Comparison of ENCODE assay signal across 8 mouse cellular contexts in genomic region chr9:56864832-56865231, GRCm38 (mm10). TPM values are rescaled to one million over a fixed set of nuclear protein-coding genes. Genes with fewer than 3 reads are reported as not detected.
DNase-seq lines count a peak whose midpoint lies in the region; ATAC-seq and TF ChIP-seq lines count a peak whose summit lies in the region.

TSS of gene Cspg4 (plus strand) at chr9:56865033.

- ATAC-seq in intestine, embryonic 14.5 days (replicated peaks; ENCODE audit: low FRiP score, low TSS enrichment, low read depth) = peak; percentile 60
- ATAC-seq in midbrain, embryonic 14.5 days (ENCODE audit: low FRiP score, low TSS enrichment) = no peak
- ATAC-seq in megakaryocyte, adult 5-6 weeks (ENCODE audit: poor library complexity, severe bottlenecking) = no peak

- H3K4me2 ChIP-seq in intestine, embryonic 14.5 days (ENCODE audit: low read length) = peak within 1 kb of the TSS; percentile 67
- peak within 1 kb of the TSS; percentile 46 for H3K4me2 ChIP-seq in midbrain, embryonic 14.5 days (ENCODE audit: low read length)

- no peaks in the 10 kb centered on the region for H3K27me3 ChIP-seq in intestine, embryonic 14.5 days (replicated peaks; ENCODE audit: control insufficient read depth, insufficient read depth, low read length)
- peaks cover 35% of the 10 kb centered on the region for H3K27me3 ChIP-seq in limb, embryonic 10.5 days (ENCODE audit: low read depth, poor library complexity, severe bottlenecking)
- peaks cover 17% of the 10 kb centered on the region; the same call in 1 of the 2 replicates for H3K27me3 ChIP-seq in midbrain, embryonic 14.5 days (ENCODE audit: control insufficient read depth, insufficient read depth, low read length)

- H3K4me3 ChIP-seq in left cerebral cortex, adult 2 months = peak within 1 kb of the TSS; percentile 36
- peak within 1 kb of the TSS; percentile 58 for H3K4me3 ChIP-seq in intestine, embryonic 14.5 days (ENCODE audit: low read depth, low read length)
- peak within 1 kb of the TSS; percentile 52 for H3K4me3 ChIP-seq in limb, embryonic 10.5 days
- H3K4me3 ChIP-seq in midbrain, embryonic 14.5 days (replicated peaks; ENCODE audit: low read depth, low read length) = peak within 1 kb of the TSS; percentile 12; the same call in 1 of the 2 replicates

- intact Hi-C loops in left cerebral cortex, adult 2 months (cut with DNase I) = no loop called here

- H3K4me1 ChIP-seq in intestine, embryonic 14.5 days (replicated peaks; ENCODE audit: control insufficient read depth, insufficient read depth, low read length) = peaks cover 63% of the 10 kb centered on the region
- H3K4me1 ChIP-seq in limb, embryonic 10.5 days = peaks cover 75% of the 10 kb centered on the region
- H3K4me1 ChIP-seq in midbrain, embryonic 14.5 days (ENCODE audit: control insufficient read depth, insufficient read depth, low read length) = 0 out of 2 replicates have a peak, but pooled peaks cover 6% of the 10 kb centered on the region

- H3K9ac ChIP-seq in intestine, embryonic 14.5 days (ENCODE audit: low read length) = peak within 1 kb of the TSS; percentile 63
- no peak within 1 kb of the TSS; the same call in 1 of the 2 replicates for H3K9ac ChIP-seq in midbrain, embryonic 14.5 days (replicated peaks; ENCODE audit: low read length)

- no peak for TF ChIP-seq CTCF in left cerebral cortex, adult 2 months (IDR thresholded peaks at IDR 0.05)

- 1% methylated on average over 24 of the region's 24 CpGs for WGBS in intestine, embryonic 14.5 days
- 1% methylated on average over 24 of the region's 24 CpGs for WGBS in limb, embryonic 10.5 days
- 2% methylated on average over 24 of the region's 24 CpGs for WGBS in midbrain, embryonic 14.5 days

- H3K36me3 ChIP-seq in intestine, embryonic 14.5 days (ENCODE audit: control insufficient read depth, insufficient read depth, low read length) = peaks cover 2% of the 10 kb centered on the region; the same call in 1 of the 2 replicates
- H3K36me3 ChIP-seq in limb, embryonic 10.5 days = no peaks in the 10 kb centered on the region
- no peaks in the 10 kb centered on the region for H3K36me3 ChIP-seq in midbrain, embryonic 14.5 days (ENCODE audit: control insufficient read depth, insufficient read depth, low read length)

- no peak for DNase-seq in left cerebral cortex, adult 2 months (ENCODE audit: extremely low spot score in 1 of 2, low spot score in 2 of 2)
- DNase-seq in left cerebral cortex, adult 9 months (ENCODE audit: low spot score in 2 of 2) = no peak
- DNase-seq in gastrocnemius, postnatal 4 days (ENCODE audit: low spot score in 2 of 2) = peak; percentile 68 to 84
- peak; percentile 80 for DNase-seq in intestine, embryonic 14.5 days (ENCODE audit: low spot score)
- peak; percentile 80 for DNase-seq in limb, embryonic 10.5 days (ENCODE audit: low spot score)
- peak; percentile 44 for DNase-seq in midbrain, embryonic 14.5 days
- DNase-seq in right cerebral cortex, postnatal 25 days = no peak

- H3K9me3 ChIP-seq in intestine, embryonic 14.5 days (ENCODE audit: control insufficient read depth, low read length) = no peaks in the 10 kb centered on the region
- H3K9me3 ChIP-seq in limb, embryonic 10.5 days (replicated peaks) = no peaks in the 10 kb centered on the region
- H3K9me3 ChIP-seq in midbrain, embryonic 14.5 days (ENCODE audit: control insufficient read depth, low read length) = no peaks in the 10 kb centered on the region

- no peak within 1 kb of the TSS for H3K27ac ChIP-seq in left cerebral cortex, adult 2 months
- peak within 1 kb of the TSS; percentile 54 for H3K27ac ChIP-seq in intestine, embryonic 14.5 days (ENCODE audit: low read depth)
- H3K27ac ChIP-seq in limb, embryonic 10.5 days = peak within 1 kb of the TSS; percentile 77
- H3K27ac ChIP-seq in midbrain, embryonic 14.5 days (replicated peaks; ENCODE audit: low read depth, low read length) = no peak within 1 kb of the TSS

RNA-seq across cellular contexts. Expression of gene Cspg4, which starts in this region (rescaled TPM):
- total RNA-seq in left cerebral cortex, adult 2 months (2021) = 10 to 100 TPM; 15.2 to 15.9 TPM
- total RNA-seq in gastrocnemius, postnatal 4 days (2021) = 10 to 100 TPM; 44.4 to 46.1 TPM
- 17.6 and 21.0 TPM in 2 replicates for polyA plus RNA-seq in intestine, embryonic 14.5 days (2014; fragmentation: Nextera tagmentation; extraction: Ambion mirVana)
- polyA plus RNA-seq in limb, embryonic 10.5 days (2016; fragmentation: Nextera tagmentation; extraction: Ambion mirVana) = 2.1 and 5.0 TPM in 2 replicates
- polyA plus RNA-seq in midbrain, embryonic 14.5 days (2014; fragmentation: Nextera tagmentation; extraction: Ambion mirVana) = 4.1 TPM in 2 replicates
- not detected in 2 replicates for total RNA-seq in megakaryocyte, adult 5-6 weeks (2015)
- not detected in 2 replicates for total RNA-seq in megakaryocyte, adult 5-6 weeks (2017)

Comparison
In these comparisons a context has a peak if more than half of its experiments do, and no peak if none do; other contexts are left out.
1. RNA of gene Cspg4 (total RNA-seq): 44.4 to 46.1 TPM in gastrocnemius, postnatal 4 days and 15.2 to 15.9 TPM in left cerebral cortex, adult 2 months; not detected in megakaryocyte, adult 5-6 weeks; every median in the first group is over 10 times any median in the second.
2. DNase-seq: peak in gastrocnemius, postnatal 4 days (2 of 2), intestine, embryonic 14.5 days (single experiment), limb, embryonic 10.5 days (single experiment) and midbrain, embryonic 14.5 days (single experiment); none in left cerebral cortex, adult 2 months (0 of 2), left cerebral cortex, adult 9 months (0 of 2) and right cerebral cortex, postnatal 25 days (single experiment).
3. H3K27ac ChIP-seq: peak in intestine, embryonic 14.5 days (single experiment) and limb, embryonic 10.5 days (single experiment); none in left cerebral cortex, adult 2 months (single experiment) and midbrain, embryonic 14.5 days (single experiment).
4. Peak in every context shown above with its lines, with median percentiles within 50 percentile points of each other: H3K4me3 ChIP-seq.